Mouse (Mus musculus) lung, adult 2 months (tissue): ENCODE measurements at regions not wholly inside any gene's neighbourhood (a gene's known extent, or its start where the extent isn't known, plus 50 kb on each side); places are given as distances from the start of the nearest gene placed in this dataset.

Experiments used
- CTCF ChIP-seq: fragments of 200-500 bp; IDR thresholded peaks from 2 replicates; pipeline ENCODE4 v1.5.1; 2011; ENCODE audit warnings: mild to moderate bottlenecking, low read length, control low read depth; ENCODE audit not compliant: insufficient read depth
- POLR2A ChIP-seq: fragments of 200-500 bp; IDR thresholded peaks from 2 replicates; pipeline ENCODE4 v1.6.1; 2011; ENCODE audit warnings: low read depth, mild to moderate bottlenecking, control low read depth, low read length, borderline replicate concordance; ENCODE audit errors: extremely low read depth

- TF ChIP-seq CTCF: no peak
- TF ChIP-seq POLR2A: no peak
These were observed 168.8 kb upstream of the Atp2b1 start for GRCm38 (mm10) chr10:98745409-98745808.
